Mouse (Mus musculus) testis, adult 2 months (tissue): ENCODE data around the gene Myrf. TPM values are rescaled to one million over a fixed set of nuclear protein-coding genes. Genes with fewer than 3 reads are reported as not detected.
"Not testable (repeated sequence)": the region's sequence is repeated elsewhere in the genome, so short reads cannot be mapped to it uniquely, and the experiment has no call there.

ENCODE experiments used
- H3K27ac ChIP-seq: fragments of 200-500 bp; 2 replicates; pipeline ENCODE4 v1.5.1; 2012; ENCODE audit warnings: low read depth, low read length; ENCODE audit not compliant: control insufficient read depth, insufficient read depth
- H3K27me3 ChIP-seq: fragments of 200-500 bp; 2 replicates; pipeline ENCODE4 v1.6.1; 2012; ENCODE audit warnings: mild to moderate bottlenecking, low read length, moderate library complexity; ENCODE audit not compliant: control insufficient read depth, insufficient read depth
- H3K36me3 ChIP-seq: fragments of 200-500 bp; 2 replicates; pipeline ENCODE4 v1.6.1; 2012; ENCODE audit warnings: mild to moderate bottlenecking, low read length; ENCODE audit not compliant: control insufficient read depth, insufficient read depth
- H3K4me1 ChIP-seq: fragments of 200-500 bp; 2 replicates; pipeline ENCODE4 v1.6.1; 2012; ENCODE audit warnings: low read length; ENCODE audit not compliant: control insufficient read depth, insufficient read depth
- H3K4me3 ChIP-seq: fragments of 200-500 bp; 2 replicates; pipeline ENCODE4 v1.5.1; 2012; ENCODE audit warnings: low read depth, mild to moderate bottlenecking, low read length, moderate library complexity, mixed read lengths; ENCODE audit not compliant: control insufficient read depth
- CTCF ChIP-seq: fragments of 200-500 bp; IDR thresholded peaks from 2 replicates; pipeline ENCODE4 v1.5.1; 2012; ENCODE audit warnings: low read depth, mild to moderate bottlenecking, inconsistent platforms, low read length, moderate library complexity; ENCODE audit not compliant: control insufficient read depth, insufficient read depth, insufficient replicate concordance
- POLR2A ChIP-seq: fragments of 200-500 bp; IDR thresholded peaks from 2 replicates; pipeline ENCODE4 v1.6.1; 2012; ENCODE audit warnings: low read depth, mild to moderate bottlenecking, inconsistent platforms, low read length, moderate library complexity; ENCODE audit not compliant: control insufficient read depth
- polyA plus RNA-seq: library from polyadenylated mRNA; depleted of rRNA; stranded (reverse); fragments of >200 nt; gene quantifications from 2 replicates; pipeline ENCODE4 v1.2.3, GENCODE M21; 2012; rRNA removed

Myrf gene
- polyA plus RNA-seq, 1 experiment, result 3.9 TPM

DNA sequence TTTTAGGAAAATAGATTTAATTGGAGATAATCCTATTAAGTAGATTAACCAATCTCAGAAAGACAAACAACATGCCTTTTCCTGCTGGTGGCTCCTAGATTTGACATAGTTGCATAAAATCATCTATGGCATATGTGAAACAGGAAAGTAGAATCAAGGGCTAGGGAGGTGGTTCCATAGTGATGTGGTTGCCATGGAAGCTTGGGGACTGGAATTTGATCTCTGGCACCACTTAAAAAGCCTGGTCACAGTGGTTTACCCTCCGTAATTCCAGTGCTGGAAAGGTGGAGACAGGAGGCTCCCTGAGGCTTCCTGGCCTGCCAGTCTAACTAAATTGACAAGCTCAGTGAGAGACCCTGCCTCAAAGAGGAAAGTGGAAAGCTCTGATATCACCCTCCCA is 70.1 kb downstream of the Myrf start:
- Histone ChIP-seq H3K27ac (no peak overlapping the region), H3K27me3 (no peaks in the 10 kb centered on the region), H3K36me3 (no peaks in the 10 kb centered on the region), H3K4me1 (no peaks in the 10 kb centered on the region), H3K4me3 (no peak overlapping the region)
- TF ChIP-seq CTCF, result no peak
- no peak for TF ChIP-seq POLR2A

- H3K36me3 ChIP-seq, H3K27ac ChIP-seq, H3K4me3 ChIP-seq, H3K4me1 ChIP-seq, H3K27me3 ChIP-seq: not testable (repeated sequence)
Measured at GRCm38 (mm10) chr19:10169692-10170330, 70.7 kb downstream of the Myrf start.

DNA sequence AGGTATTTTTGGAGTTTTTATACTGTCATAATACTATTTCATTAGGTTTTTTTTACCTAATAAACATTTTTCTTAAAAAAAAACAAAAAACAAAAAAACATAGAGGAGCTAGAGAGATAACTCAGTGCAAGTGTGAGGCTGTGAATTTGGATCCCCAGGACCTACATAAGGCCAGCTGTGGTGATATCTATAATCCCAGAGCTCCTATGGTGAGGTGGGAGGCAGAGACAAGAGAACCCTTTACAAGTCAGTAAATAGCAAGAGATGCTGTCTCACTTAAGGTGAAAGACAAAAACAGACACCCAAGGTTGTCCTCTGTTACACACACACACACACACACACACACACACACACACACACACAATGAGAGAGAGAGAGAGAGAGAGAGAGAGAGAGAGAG is 71.4 kb downstream of the Myrf start:
- TF ChIP-seq POLR2A (no peak), CTCF (no peak)
- Histone ChIP-seq H3K36me3 (no peaks in the 10 kb centered on the region), H3K27ac (no peak overlapping the region), H3K27me3 (no peaks in the 10 kb centered on the region), H3K4me3 (no peak overlapping the region), H3K4me1 (no peaks in the 10 kb centered on the region)

GRCm38 (mm10) chr19:10168441-10168840 is 72.1 kb downstream of the Myrf start:
- Histone ChIP-seq H3K27me3 (no peaks in the 10 kb centered on the region), H3K36me3 (no peaks in the 10 kb centered on the region), H3K4me1 (no peaks in the 10 kb centered on the region), H3K4me3 (no peak overlapping the region), H3K27ac (no peak overlapping the region)
- TF ChIP-seq POLR2A, result no peak
- no peak for TF ChIP-seq CTCF

- H3K27ac ChIP-seq, result no peak overlapping the region
- TF ChIP-seq POLR2A (no peak), CTCF (no peak)
- no peaks in the 10 kb centered on the region for H3K27me3 ChIP-seq
- H3K4me1 ChIP-seq, result no peaks in the 10 kb centered on the region
- H3K36me3 ChIP-seq, result no peaks in the 10 kb centered on the region
- no peak overlapping the region for H3K4me3 ChIP-seq
Measured at GRCm38 (mm10) chr19:10167951-10168350, 72.6 kb downstream of the Myrf start.

DNA sequence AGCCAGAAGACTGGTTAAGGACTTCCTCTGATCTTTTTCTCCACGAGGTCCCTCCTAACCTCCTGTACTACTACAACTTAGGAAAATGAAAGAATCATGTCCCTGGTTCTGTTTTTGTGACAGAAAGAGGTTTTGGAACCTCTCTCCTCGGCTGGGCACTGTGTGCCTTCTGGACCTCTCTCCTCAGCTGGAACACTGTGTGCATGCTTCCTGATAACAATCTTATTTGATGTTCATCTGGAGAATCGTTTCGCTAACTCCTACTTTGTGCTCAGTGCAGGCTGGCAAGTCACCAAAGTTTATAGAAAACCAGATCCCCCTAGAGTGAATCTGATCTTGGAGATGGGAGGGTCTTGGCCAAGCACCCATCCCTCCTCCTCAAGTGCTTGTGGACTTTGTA is 73.4 kb downstream of the Myrf start:
- H3K4me3 ChIP-seq, result no peak overlapping the region
- no peaks in the 10 kb centered on the region for H3K4me1 ChIP-seq
- TF ChIP-seq POLR2A (no peak), CTCF (no peak)
- no peaks in the 10 kb centered on the region for H3K36me3 ChIP-seq
- H3K27me3 ChIP-seq, result no peaks in the 10 kb centered on the region
- H3K27ac ChIP-seq, result no peak overlapping the region

DNA sequence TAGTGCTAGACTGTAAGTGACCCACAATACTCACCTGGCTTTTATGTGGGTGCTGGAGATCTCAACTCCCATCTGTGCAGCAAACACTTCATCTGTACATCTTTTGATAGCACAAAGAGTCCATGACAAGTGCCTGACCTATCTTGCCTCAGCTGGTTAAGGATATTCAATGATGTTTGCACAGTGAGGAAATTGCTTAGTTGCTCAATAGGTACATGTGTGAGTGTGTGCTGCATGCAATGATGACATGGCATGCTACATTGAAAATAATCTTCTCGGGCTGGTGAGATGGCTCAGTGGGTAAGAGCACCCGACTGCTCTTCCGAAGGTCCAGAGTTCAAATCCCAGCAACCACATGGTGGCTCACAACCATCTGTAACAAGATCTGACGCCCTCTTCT is 74.6 kb downstream of the Myrf start:
- not testable (repeated sequence) for H3K4me1 ChIP-seq, H3K4me3 ChIP-seq, H3K27me3 ChIP-seq, H3K27ac ChIP-seq, H3K36me3 ChIP-seq

DNA sequence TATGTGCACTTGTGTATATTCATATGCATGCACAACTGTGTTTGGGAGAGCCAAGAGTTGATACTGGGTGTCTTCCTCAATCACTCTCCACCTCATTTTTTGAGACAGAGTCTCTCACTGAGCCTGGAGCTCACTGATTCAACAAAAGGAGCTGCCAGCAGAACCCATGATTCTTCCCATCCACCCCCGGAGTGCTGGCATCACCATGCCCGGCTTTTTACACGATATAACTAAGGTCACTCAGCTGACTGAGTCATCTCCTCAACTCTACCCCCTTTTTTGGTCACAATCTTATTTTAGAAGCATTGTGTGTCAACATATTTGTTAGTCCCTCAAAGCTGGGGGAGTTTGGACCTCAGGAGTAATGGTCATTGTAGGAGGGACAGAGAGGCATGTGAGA is 76.7 kb downstream of the Myrf start:
- TF ChIP-seq CTCF (no peak), POLR2A (no peak)
- Histone ChIP-seq H3K4me1 (no peaks in the 10 kb centered on the region), H3K27ac (no peak overlapping the region), H3K4me3 (no peak overlapping the region), H3K27me3 (no peaks in the 10 kb centered on the region), H3K36me3 (no peaks in the 10 kb centered on the region)

Other genes starting within 250 kb of the Myrf start
- gene Best1, start 239.1 kb downstream of the Myrf start, polyA plus RNA-seq, result 339 and 362 TPM in 2 replicates
- gene Rab3il1, start 239.1 kb downstream of the Myrf start, polyA plus RNA-seq, result 362 and 384 TPM in 2 replicates
- 7.6 and 12.0 TPM in 2 replicates for gene Fads3, start 199.2 kb downstream of the Myrf start, polyA plus RNA-seq
- 91.5 and 97.5 TPM in 2 replicates for gene Fads2, start 139.0 kb downstream of the Myrf start, polyA plus RNA-seq
- 32.6 and 35.4 TPM in 2 replicates for gene Fads1, start 57.9 kb downstream of the Myrf start, polyA plus RNA-seq
- gene Tmem258, start 36.7 kb downstream of the Myrf start, polyA plus RNA-seq, result 329 and 331 TPM in 2 replicates
- 28.7 and 29.7 TPM in 2 replicates for gene Fen1, start 36.6 kb downstream of the Myrf start, polyA plus RNA-seq
- gene Dagla, start 64.1 kb upstream of the Myrf start, polyA plus RNA-seq, result 1.7 and 1.8 TPM in 2 replicates
- 10.9 and 11.0 TPM in 2 replicates for gene Syt7, start 148.3 kb upstream of the Myrf start, polyA plus RNA-seq
- gene Lrrc10b, start 216.7 kb upstream of the Myrf start, polyA plus RNA-seq, result 27.1 and 28.9 TPM in 2 replicates
- 398 and 401 TPM in 2 replicates for gene Ppp1r32, start 242.2 kb upstream of the Myrf start, polyA plus RNA-seq